Mouse (Mus musculus): ENCODE measurements at regions not wholly inside any gene's neighbourhood (a gene's known extent, or its start where the extent isn't known, plus 50 kb on each side); places are given as distances from the start of the nearest gene placed in this dataset.

DNA sequence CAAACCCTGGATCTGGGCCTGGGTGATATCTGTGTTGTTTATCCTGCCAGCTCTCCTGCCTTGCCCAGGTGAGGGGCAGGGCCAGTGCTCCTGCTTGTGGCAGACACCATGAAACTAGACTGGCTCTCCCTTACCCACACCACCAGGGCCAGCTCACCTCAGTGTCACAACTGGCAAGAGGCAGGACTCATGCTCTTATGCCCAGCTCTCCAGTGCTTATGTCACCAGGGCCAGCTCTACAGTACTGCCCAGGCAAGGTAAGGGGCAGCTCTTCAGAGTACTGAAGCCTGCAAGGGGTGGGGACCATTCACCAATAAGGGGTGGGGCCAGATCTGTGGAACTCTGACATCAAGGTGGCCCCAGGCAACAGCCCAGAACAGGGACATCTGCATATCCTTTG, 52.7 kb upstream of the Kiz start:
- intact Hi-C loops (cut with DNase I), result no loop called here
- H3K27ac ChIP-seq, result no peak overlapping the region
- no peak for TF ChIP-seq CTCF (IDR thresholded peaks at IDR 0.05)
- no peak for DNase-seq (ENCODE audit: extremely low spot score in 1 of 2, low spot score in 2 of 2)
- no peak overlapping the region for H3K4me3 ChIP-seq
